Mouse (Mus musculus) T-helper 17 cell (primary cell): ENCODE data around the gene Lmnb2.

ENCODE experiments used
- in situ Hi-C, 2 experiments: fragments of 300-600 bp; cut with MboI, MseI; formaldehyde crosslinking; loops; 1 replicate in 1 of 2; 2 replicates in 1 of 2; pipeline ENCODE4 v1.15.1; 2025; ENCODE audit warnings: high pct_unique_total_duplicates in 2 of 2

The Lmnb2 gene

GRCm38 (mm10) chr10:80901409-80902272, 16.4 kb downstream of the Lmnb2 start:
- in situ Hi-C loops, result no loop called here

GRCm38 (mm10) chr10:80900318-80901247, 17.5 kb downstream of the Lmnb2 start, which contains the start of gene Timm13:
Timm13 (minus strand) TSS chr10:80900969.
- in situ Hi-C loops, result no loop called here

- in situ Hi-C loops, result no loop called here
These were observed 18.3 kb downstream of the Lmnb2 start for GRCm38 (mm10) chr10:80899591-80900317.

DNA sequence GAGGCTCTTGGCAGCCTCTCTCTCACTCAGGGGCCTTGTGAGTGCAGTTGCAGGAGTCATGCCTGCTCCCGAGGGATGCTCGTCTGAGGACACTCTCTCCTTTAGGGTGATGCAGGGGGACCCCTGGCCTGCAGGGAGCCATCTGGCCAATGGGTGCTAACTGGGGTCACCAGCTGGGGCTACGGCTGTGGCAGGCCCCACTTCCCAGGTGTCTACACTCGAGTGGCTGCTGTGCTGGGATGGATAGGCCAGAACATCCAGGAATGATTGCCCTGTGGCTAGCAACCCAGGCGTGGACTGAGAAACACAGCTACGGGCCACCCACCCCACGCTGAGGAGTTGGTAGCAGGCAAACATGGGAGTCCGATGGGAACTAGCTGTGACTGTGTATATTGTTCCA, 19.0 kb downstream of the Lmnb2 start:
- in situ Hi-C loops, result no loop called here

DNA sequence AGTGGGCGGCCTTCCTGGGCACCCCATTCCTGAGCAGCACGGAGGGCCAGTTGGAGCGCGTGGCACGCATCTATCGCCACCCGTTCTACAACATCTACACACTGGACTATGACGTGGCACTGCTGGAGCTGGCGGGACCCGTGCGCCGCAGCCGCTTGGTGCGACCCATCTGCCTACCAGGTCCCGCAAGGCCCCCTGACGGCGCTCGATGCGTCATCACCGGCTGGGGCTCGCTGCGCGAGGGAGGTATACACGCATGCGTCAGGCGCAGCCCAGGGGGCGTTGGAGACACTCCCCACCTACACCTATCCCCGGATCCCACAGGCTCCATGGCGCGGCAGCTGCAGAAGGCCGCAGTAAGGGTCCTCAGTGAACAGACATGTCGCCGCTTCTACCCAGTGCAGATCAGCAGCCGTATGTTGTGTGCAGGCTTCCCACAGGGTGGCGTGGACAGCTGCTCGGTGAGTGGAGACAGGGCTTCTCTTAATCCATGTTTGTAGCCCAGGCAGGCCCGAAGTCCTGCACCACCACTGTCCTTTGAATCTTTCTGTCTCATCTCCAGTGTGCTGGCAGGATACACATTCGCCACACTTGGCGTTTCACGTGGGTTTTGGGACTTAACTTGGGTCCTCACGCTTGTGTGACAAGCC, 20.1 kb downstream of the Lmnb2 start:
- in situ Hi-C loops, result no loop called here

GRCm38 (mm10) chr10:80896581-80897485, 21.2 kb downstream of the Lmnb2 start:
- in situ Hi-C loops, result no loop called here

DNA sequence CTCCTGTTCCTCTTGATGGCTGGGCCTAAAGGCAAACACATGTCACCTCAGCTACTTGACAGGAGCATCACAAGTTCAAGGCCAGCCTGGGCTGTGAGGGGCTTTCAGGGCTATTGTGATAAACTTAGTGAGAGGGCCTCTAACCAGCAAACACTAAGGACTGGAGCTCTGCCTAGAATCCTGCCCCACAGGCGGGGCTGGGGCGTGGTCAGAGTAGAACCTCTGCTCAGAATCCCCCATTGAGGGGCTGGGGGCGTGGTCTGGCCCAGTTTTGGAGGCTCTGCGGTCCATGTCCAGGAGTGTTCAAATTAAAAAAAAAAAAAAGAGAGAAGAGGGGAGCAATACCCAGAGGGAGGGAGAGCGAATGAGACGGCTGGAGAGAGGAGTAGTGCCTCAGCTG, 22.3 kb downstream of the Lmnb2 start:
- in situ Hi-C loops, result no loop called here

- in situ Hi-C loops, result no loop called here
These were observed 22.9 kb downstream of the Lmnb2 start for GRCm38 (mm10) chr10:80895100-80895499.

GRCm38 (mm10) chr10:80887181-80887580, 30.9 kb downstream of the Lmnb2 start:
- in situ Hi-C loops, result loop anchor here in 1 of 2 experiments (10.0 kb wide), 1 partner anchor 58 kb away; no protein-coding TSS in a partner anchor

DNA sequence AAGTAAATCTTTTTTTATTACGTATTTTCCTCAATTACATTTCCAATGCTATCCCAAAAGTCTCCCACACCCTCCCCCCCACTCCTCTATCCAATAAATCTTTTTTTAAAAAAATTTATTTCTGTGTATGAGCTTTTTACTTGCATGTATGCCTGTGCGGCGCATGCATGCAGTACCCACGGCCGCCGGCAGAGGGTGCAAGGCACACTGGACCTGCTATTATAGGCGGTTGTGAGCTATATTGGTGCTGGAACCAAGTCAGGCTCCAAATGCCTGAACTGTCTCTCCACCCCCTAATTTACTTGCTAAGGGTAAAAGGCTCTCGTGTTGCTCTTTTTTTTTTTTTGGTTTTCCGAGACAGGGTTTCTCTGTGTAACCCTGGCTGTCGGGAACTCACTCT, 36.7 kb downstream of the Lmnb2 start:
- in situ Hi-C loops, result loop anchor here (5.0 to 10.0 kb wide), 2 partner anchors 64 to 111 kb away; no protein-coding TSS in a partner anchor

GRCm38 (mm10) chr10:80880901-80881300, 37.1 kb downstream of the Lmnb2 start:
- in situ Hi-C loops, result loop anchor here (5.0 to 10.0 kb wide), 2 partner anchors 64 to 111 kb away; no protein-coding TSS in a partner anchor

DNA sequence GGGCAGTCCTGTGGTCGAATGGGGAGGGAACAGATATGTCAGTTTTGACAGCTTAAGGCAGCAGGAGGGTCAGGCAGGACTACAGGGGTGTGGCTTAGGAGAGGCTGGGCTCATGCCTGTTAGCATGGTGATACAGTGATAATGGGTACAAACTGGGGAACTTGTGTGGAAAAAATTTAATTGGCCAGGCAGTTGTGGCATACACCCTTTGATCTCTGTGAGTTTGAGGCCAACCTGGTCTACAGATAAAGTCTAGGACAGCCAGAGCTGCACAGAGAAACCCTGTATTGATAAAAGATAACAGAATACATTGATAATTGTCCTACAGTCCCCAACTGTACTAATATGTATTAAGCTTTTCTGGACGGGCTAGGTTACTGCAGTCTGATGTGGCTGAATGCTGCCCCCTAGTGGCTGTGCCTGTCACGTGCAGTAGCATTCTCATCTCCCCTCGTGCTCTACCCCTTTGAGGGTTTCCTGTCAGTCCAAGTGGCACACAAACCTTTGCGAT, 37.9 kb downstream of the Lmnb2 start:
- in situ Hi-C loops, result loop anchor here (5.0 to 10.0 kb wide), 2 partner anchors 65 to 112 kb away; no protein-coding TSS in a partner anchor

DNA sequence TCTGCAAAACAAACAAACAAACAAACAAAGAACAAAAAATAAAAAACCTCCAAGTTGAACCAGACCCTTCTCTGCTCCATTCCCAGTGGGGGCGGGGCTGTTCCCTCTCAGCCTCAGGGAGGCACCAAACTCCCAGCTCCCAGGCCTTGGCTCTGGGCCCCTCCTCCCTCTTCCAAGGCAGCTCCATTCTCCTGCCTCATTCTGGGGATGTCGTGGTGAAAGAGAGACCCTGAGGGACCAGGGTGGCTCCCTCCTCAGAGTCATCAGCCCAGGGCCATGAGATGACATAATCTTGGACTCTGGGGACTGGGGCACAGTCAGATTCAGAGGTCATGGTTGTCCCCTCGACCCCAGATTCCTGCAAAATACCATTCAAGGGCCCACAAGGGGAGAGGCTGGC, 41.5 kb downstream of the Lmnb2 start:
- in situ Hi-C loops, result loop anchor here (5.0 kb wide), 4 partner anchors 39 to 129 kb away; partner anchors contain the start of gene Jsrp1 (in 1 of the 2)

DNA sequence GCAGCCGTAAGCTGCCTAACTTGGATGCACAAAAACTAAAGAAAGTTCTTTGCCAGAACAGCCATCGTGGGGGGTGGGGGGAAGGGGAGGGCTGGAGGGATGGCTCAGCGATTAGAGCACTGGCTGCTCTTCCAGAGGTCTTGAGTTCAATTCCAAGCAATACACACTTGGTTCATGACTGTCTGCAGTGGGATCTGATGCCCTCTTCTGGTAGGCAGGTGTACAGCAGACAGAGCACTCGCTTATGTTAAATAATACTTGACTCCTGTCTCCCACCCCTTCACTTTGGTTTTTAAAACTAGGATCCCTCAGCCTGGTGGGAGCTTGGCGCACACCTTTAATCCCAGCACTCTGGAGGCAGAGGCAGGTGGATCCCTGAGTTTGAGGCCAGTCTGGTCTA, 42.0 kb downstream of the Lmnb2 start:
- in situ Hi-C loops, result loop anchor here (5.0 kb wide), 4 partner anchors 39 to 129 kb away; partner anchors contain the start of gene Jsrp1 (in 1 of the 2)

GRCm38 (mm10) chr10:80874035-80874434, 44.0 kb downstream of the Lmnb2 start:
- in situ Hi-C loops, result no loop called here

GRCm38 (mm10) chr10:80871581-80871980, 46.5 kb downstream of the Lmnb2 start, which contains the start of gene Tmprss9:
Tmprss9 (plus strand) TSS chr10:80871848.
- in situ Hi-C loops, result no loop called here

GRCm38 (mm10) chr10:80870993-80871392, 47.1 kb downstream of the Lmnb2 start:
- in situ Hi-C loops, result no loop called here

DNA sequence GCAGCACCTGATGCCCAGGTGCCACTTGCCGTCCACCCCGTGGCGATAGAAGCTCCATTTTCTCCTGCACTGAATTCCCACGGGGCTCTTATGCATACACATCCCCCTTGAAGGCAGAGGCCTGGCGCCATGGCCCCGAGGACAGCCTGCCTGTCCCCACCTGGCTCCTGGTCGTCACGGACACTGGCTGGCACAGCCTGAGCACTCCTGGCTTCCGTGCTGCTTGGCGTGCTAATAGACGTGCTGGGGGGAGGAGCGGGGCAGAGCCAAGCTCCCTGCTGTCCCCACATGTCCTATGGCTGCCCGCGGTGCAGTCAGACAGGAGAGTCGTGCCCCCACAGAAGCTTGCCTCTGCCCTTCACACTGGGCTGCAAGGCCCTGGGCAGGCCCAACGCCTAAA, 53.6 kb downstream of the Lmnb2 start:
- in situ Hi-C loops, result no loop called here

GRCm38 (mm10) chr10:80862305-80862704, 55.7 kb downstream of the Lmnb2 start:
- in situ Hi-C loops, result no loop called here
